Mouse (Mus musculus) gastrocnemius, postnatal 36 days (tissue): ENCODE measurements around the gene Aspscr1. TPM values are rescaled to one million over a fixed set of nuclear protein-coding genes. Genes with fewer than 3 reads are reported as not detected.
A peak's percentile ranks its signal among the peaks of the same experiment; 100 is the strongest.
"Not testable (repeated sequence)": the region's sequence is repeated elsewhere in the genome, so short reads cannot be mapped to it uniquely, and the experiment has no call there.

Source experiments
- DNase-seq, 2 experiments: peaks; one replicate each; pipeline ENCODE4 v3.0.0; 2022
- intact Hi-C: fragments of 180-260 bp; cut with DNase I; formaldehyde crosslinking; loops from one replicate; pipeline ENCODE4 v1.15.1; 2025
- microRNA-seq, 2 experiments: library from miRNA; unstranded; fragments of <30 nt; microRNA quantifications; one replicate each; pipeline ENCODE4 v1.2.0; 2021
- total RNA-seq, 2 experiments: library from RNA; stranded (reverse); gene quantifications; 2 replicates each; pipeline ENCODE4 v1.2.3; 2021

Gene Aspscr1
- total RNA-seq, 2 experiments from 2014 or later = 24.4 to 34.0 TPM

DNA sequence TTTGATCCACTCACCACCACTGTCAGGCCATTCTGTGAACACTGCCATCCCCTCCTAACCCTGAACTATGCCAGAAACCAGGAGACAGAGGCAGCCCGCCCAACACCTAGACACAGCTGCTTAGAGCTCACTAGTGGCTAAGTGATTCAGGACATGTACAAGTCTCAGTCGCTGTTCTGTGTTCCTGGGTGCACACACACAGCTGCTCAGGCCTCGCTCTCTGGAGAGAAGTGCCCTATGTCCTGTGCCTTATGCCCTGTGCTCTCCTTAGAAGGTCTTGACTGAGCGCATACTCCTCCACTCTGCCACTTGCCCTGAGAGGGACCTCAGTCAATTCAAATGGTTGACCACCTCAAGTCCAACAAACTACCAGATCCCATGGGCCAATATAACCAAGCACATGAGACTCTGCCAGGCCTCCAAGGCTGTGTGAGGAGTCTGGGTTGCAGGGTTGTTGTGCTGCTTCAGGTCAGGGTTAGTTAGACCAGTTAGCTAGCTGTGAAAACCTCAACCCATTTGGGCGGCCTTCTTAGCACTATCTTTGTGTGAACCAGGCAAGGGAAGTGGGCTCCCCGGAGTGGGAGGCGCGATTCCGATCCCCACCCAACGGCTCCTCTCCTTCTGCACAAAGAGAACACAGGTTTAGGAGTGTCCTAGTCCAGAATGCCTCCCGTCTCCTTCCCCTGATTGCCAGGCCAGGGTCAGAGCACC lies 55.9 kb downstream of the Aspscr1 start:
- intact Hi-C loops = no loop called here
- no peak for DNase-seq

DNA sequence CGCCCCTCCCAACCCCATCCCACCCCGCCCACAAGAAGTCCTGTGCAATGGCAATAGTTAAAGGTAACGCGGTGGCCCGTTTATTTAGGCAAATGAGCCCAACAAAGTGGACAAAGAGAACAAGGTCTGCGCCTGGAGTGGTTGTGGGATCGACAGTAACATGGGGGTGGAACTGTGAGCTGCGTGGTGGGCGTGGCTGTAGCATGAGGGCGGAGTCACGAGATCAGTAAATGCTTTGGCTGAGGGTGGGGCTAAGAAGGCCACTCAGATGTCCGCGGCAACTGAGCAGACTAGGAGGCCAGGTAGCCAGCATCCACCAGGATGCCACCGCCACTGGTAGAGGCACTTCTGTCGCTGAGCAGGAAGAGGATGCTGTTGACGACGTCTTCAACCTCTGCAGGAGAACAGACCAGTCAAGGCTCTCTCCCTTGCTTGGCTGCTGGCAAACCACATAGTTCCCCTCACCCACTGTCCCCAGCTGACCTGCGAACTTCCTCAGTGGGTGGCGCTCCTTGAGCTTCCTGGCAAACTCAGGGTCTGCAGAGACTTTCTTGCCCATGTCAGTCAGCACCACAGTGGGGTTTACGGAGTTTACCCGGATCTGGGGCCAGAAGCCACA lies 56.8 kb downstream of the Aspscr1 start:
- intact Hi-C loops = not testable (repeated sequence)
- peak in 1 of 2 experiments; percentile 26 for DNase-seq

DNA sequence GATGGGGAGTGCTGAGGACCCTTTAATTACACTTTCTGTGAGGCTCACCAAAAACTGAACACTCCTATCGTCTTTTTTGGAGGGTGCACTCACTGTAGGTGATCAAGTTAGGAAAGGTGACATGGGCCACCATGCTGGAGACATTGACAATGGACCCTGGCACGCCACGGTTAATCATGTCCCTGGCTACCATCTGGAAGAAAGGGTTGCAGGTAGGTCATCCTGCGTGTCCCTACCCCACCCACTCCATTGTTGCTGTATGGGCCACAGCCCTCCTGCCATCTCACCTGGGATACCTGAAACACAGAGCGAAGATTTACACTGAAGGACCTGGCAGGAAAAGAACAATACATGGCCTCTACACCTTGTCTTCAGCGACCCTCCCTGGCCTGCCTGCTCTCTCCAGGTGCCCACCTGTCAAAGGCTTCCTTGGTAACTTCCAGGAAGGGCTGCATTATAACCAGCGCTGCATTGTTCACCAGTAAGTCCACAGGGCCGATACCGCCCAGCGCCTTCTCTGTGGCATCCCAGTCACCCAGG lies 57.6 kb downstream of the Aspscr1 start:
- intact Hi-C loops = no loop called here
- DNase-seq = no peak

DNA sequence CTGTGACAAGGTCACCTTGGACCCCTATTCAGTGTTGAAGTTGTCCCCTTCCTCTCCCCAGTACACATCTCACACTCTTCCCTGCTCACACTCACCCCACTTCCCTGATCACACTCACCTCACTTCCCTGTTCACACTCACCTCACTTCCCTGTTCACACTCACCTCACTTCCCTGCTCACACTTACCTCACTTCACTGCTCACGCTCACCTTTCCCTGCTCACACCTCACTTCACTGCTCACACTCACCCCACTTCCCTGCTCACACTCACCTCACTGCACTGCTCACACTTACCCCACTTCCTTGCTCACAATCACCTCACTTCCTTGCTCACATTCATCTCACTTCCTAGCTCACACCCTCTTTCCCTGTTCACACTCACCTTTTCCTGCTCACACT lies 58.6 kb downstream of the Aspscr1 start:
- intact Hi-C loops = no loop called here

DNA sequence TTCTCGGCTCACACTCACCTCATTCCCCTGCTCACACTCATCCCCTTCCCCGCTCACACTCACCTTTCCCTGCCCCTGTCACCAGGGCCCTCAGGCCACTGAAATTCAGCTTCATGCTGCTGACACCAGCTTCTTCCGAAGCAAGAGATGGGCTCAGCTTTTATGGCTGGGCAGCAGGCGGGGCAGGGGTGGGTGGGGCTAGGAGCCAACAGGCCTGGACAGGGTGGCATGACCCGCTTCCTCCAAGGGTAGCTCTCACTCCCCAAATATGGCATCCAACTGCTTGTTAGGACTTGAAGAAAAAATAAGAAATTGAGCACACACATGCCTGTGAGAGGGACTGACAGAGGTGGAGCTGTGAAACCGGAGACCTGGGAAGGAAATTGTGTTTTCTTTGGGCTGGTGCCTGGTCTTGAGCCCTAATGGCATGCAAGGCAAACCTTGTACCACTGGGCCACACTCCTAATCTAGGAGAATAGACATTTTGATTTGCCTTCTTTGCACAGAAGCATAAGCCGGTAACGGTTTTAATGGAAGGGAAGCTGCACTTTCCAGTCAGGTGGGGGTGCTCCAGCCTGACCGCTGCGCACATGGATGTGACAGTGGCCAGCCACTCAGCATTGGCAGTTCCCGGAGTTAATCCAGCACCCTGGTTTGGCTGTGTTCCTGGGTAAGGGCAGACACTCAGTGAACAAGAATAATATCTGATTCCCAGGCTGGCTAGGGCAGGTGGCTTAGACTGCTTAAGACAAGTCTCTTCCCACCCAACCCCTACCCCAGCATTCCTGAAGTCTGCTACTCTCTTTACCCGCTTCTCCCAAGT lies 59.3 kb downstream of the Aspscr1 start, which contains the start of gene Cbr2:
TSS of gene Cbr2 (minus strand) at position 257 of the 823 bp plus-strand sequence.
- DNase-seq = no peak
- intact Hi-C loops = no loop called here

More for the DNA sequence above, 58.6 kb downstream of the Aspscr1 start:
- DNase-seq = no peak

DNA sequence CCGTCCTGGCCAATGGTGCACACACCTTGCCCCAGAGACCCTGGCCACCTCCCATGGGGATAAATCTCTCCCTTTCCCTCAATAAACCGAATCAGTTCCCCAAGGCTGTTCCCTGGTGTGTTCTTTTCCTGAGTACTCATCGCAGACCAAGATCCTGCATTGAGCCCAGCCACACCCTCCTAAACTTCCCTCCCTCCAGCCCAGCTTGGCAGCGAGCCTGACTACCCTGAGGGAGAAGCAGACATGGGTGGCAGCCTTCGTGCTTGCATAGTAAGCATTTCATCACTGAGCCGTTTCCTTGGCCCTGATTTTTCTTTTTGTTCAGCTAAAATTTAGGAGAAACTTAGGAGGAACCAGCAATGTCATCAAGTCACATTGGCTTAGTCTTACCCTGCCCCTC lies 60.7 kb downstream of the Aspscr1 start:
- intact Hi-C loops = no loop called here
- peak in 1 of 2 experiments; percentile 25 for DNase-seq

DNA sequence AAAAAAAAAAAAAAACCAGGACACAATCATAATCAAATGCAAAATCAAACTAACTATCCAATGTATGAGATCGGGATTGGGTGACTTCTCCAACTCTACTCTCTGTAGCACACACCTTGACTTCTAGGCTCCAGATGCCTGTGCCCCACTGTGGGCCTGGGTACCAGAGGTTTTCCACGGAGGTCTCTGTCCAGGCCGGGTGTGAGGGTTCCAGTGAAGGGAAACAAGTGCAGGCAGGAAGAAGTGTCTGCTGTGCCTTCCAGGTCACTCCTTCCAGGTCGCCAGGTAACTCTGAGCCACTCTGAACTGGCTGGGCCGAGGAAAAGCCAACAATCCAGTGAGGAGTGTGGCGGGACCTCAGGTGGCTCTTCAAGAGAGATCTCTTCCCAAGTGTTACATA lies 63.7 kb downstream of the Aspscr1 start:
- no peak for DNase-seq
- intact Hi-C loops = no loop called here

DNA sequence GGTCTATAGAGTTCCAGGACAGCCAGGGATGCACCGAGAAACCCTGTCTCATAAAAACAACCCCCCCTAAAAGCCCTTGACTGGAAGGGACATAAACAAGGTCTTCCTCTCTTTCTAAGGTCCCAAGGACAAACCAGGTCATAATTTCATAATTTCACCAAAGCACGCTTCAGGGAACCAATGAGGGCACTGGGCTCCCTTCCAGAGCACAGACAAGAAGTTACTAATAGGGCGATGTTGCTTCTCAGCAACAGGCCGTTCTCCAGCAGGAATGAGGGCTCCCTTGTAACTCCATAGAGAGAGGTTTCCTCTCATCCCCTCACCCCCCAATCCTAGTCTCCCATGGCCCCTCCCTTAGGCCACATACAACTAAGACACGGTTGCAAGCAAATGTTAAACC lies 68.2 kb downstream of the Aspscr1 start:
- intact Hi-C loops = no loop called here
- DNase-seq = no peak

DNA sequence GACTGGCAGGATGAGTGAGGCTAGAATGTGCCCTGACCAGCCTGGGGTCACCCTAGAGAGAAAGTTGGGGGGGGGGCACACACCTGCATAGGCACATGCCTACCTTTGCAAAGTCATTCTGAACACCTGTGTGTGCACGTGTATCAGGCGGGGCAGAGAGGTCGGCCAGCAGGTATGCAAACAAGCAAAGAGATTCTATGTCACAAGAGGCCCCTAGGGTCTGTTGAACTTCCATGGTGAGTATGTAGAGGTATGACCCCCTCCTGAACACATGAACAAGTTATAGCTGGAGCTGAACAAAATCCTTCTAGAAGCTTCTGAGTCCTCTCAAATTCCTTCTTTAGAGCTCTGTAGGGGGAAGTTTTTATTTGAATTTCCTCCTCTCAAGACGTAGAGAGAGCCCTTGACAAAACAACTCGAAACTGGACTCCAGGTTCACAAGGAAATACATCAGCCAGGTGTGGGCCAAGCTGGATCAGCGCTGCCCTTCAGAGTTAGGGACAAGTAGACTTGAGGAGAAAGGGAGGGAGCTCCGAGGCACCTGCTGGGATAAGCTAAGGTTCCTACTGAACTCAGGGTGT lies 71.4 kb downstream of the Aspscr1 start:
- intact Hi-C loops = no loop called here
- no peak for DNase-seq

DNA sequence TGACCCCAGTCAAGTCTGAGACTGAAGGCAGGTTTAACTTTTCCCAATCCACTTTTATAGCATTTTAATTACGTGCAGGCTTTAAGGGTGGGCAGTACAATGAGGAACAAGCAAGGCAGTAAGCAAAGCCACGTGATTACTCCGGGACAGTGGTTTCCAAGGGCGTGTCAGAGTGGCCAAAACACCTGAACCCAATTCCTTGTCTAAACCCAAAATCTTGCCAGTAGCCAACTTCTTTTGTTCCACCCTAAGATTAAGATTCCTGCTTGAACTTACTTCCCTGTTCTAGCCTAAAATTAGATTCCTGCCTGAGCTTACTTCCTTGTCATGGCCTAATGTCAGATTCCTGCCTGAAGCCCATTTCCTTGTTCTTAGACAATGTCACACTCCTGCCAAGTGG lies 75.2 kb downstream of the Aspscr1 start:
- intact Hi-C loops = no loop called here
- no peak for DNase-seq

DNA sequence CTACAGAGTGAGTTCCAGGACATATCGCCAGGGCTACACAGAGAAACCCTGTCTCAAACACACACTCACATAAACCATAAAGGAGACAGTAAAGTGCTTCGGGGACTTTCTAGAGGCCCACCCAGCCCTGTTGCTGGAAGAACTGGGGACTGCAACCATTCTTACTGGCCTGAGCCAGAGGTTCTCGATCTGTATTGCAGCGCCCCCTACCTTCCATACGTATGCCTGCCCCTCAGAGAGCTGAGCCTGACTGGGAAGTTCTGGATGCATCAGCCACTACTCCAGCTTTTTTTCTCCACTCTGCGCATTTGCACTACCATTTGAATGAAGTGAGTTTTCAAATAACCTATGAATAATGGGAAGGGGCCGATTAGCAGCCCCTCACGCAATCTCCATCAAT lies 76.7 kb downstream of the Aspscr1 start:
- intact Hi-C loops = no loop called here
- DNase-seq = no peak

DNA sequence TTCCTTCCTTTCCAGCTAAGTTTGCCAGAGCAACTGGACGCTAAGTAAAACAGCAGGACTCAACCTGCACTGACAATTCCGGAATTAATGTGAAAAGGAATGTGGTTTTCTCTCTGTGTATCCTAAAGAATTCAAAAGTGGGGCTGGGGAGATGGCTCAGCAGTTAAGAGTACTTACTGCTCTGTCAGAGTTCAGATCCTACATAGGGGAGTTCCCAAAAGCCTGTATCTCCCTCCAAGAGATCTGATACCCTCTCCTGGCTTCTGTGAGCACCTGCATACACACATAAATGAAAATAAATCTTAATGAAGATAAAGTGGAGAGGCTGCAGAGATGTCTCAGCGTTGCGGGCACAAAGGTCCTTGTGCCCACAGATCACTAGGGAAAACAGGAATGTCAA lies 78.8 kb downstream of the Aspscr1 start:
- no peak for DNase-seq
- intact Hi-C loops = no loop called here

Small RNA genes lying within 50 kb of the gene (microRNA-seq; reads per million reads assigned to microRNA genes)
- 0 reads per million in 2 experiments for gene Mir6936

Other genes starting within 250 kb of the Aspscr1 start
- gene Nploc4, start 235.3 kb upstream of the Aspscr1 start, total RNA-seq = 10 to 100 TPM; 67.6 to 71.0 TPM
- under 1 TPM in 1 of 2 experiments, not detected in 1; 0.69 TPM for gene Tspan10, start 230.3 kb upstream of the Aspscr1 start, total RNA-seq
- gene Pde6g, start 219.5 kb upstream of the Aspscr1 start, total RNA-seq = under 1 TPM in 1 of 2 experiments, not detected in 1; 0.89 TPM
- gene Oxld1, start 214.9 kb upstream of the Aspscr1 start, total RNA-seq = 10 to 100 TPM; 21.4 to 25.6 TPM
- 1 to 10 TPM; 4.1 to 6.2 TPM for gene Ccdc137, start 214.9 kb upstream of the Aspscr1 start, total RNA-seq
- 1 to 10 TPM; 4.8 to 6.3 TPM for gene Arl16, start 205.4 kb upstream of the Aspscr1 start, total RNA-seq
- 100 to 1,000 TPM; 142 to 144 TPM for gene Mrpl12, start 188.4 kb upstream of the Aspscr1 start, total RNA-seq
- gene Slc25a10, start 181.1 kb upstream of the Aspscr1 start, total RNA-seq = 1 to 10 TPM; 3.7 to 4.5 TPM
- gene Gcgr, start 142.3 kb upstream of the Aspscr1 start, total RNA-seq = under 1 TPM; 0.18 to 0.25 TPM
- 10 to 100 TPM; 19.9 to 23.8 TPM for gene Mcrip1, start 123.2 kb upstream of the Aspscr1 start, total RNA-seq
- 100 to 1,000 TPM; 153 to 173 TPM for gene Ppp1r27, start 121.8 kb upstream of the Aspscr1 start, total RNA-seq
- 100 to 1,000 TPM; 174 to 203 TPM for gene P4hb, start 99.7 kb upstream of the Aspscr1 start, total RNA-seq
- gene Arhgdia, start 91.3 kb upstream of the Aspscr1 start, total RNA-seq = 10 to 100 TPM; 73.1 to 77.1 TPM
- gene Alyref, start 74.6 kb upstream of the Aspscr1 start, total RNA-seq = 10 to 100 TPM; 36.1 to 41.5 TPM
- 10 to 100 TPM; 44.0 to 50.5 TPM for gene Anapc11, start 74.6 kb upstream of the Aspscr1 start, total RNA-seq
- not detected for gene Npb, start 64.5 kb upstream of the Aspscr1 start, total RNA-seq
- 10 to 100 TPM; 26.7 to 33.5 TPM for gene Pcyt2, start 55.0 kb upstream of the Aspscr1 start, total RNA-seq
- 1 to 10 TPM; 4.5 TPM for gene Sirt7, start 47.7 kb upstream of the Aspscr1 start, total RNA-seq
- gene Mafg, start 39.4 kb upstream of the Aspscr1 start, total RNA-seq = 10 to 100 TPM; 48.3 to 53.7 TPM
- gene Pycr1, start 29.2 kb upstream of the Aspscr1 start, total RNA-seq = 1 to 10 TPM; 3.2 to 5.8 TPM
- gene Myadml2, start 24.8 kb upstream of the Aspscr1 start, total RNA-seq = 100 to 1,000 TPM; 129 to 137 TPM
- not detected for gene Notum, start 11.8 kb upstream of the Aspscr1 start, total RNA-seq
- gene Cenpx, start 40.8 kb downstream of the Aspscr1 start, total RNA-seq = 10 to 100 TPM; 23.2 to 27.0 TPM
- gene Lrrc45, start 41.0 kb downstream of the Aspscr1 start, total RNA-seq = 1 to 10 TPM; 3.7 to 4.1 TPM
- under 1 TPM; 0.84 to 0.92 TPM for gene Rac3, start 48.5 kb downstream of the Aspscr1 start, total RNA-seq
- gene Dcxr, start 54.3 kb downstream of the Aspscr1 start, total RNA-seq = 1 to 10 TPM; 4.5 to 9.2 TPM
- gene Cbr2, start 59.1 kb downstream of the Aspscr1 start, total RNA-seq = 10 to 100 TPM in 1 of 2 experiments, 1 to 10 TPM in 1; 9.2 to 15.8 TPM
- 10 to 100 TPM; 29.5 to 31.9 TPM for gene Hmga1b, start 89.8 kb downstream of the Aspscr1 start, total RNA-seq
- gene Rfng, start 111.2 kb downstream of the Aspscr1 start, total RNA-seq = 1 to 10 TPM; 9.9 to 10.0 TPM
- 10 to 100 TPM; 52.6 to 52.7 TPM for gene Gps1, start 111.3 kb downstream of the Aspscr1 start, total RNA-seq
- gene Dus1l, start 123.4 kb downstream of the Aspscr1 start, total RNA-seq = 10 to 100 TPM; 31.3 to 32.9 TPM
- gene Fasn, start 151.6 kb downstream of the Aspscr1 start, total RNA-seq = 10 to 100 TPM; 12.5 to 20.0 TPM